Mouse (Mus musculus) megakaryocyte, embryonic 14.5 days (primary cell): ENCODE data around the gene Slc5a8.

ENCODE experiments used
- FLI1 ChIP-seq: IDR thresholded peaks from 2 replicates; pipeline ENCODE4 v1.6.1; 2012; ENCODE audit warnings: low read length, inconsistent platforms, mixed read lengths
- GATA1 ChIP-seq: IDR thresholded peaks from 3 replicates; pipeline ENCODE4 v1.6.1; 2012; ENCODE audit warnings: mixed read lengths, low read length, inconsistent platforms, borderline replicate concordance

DNA sequence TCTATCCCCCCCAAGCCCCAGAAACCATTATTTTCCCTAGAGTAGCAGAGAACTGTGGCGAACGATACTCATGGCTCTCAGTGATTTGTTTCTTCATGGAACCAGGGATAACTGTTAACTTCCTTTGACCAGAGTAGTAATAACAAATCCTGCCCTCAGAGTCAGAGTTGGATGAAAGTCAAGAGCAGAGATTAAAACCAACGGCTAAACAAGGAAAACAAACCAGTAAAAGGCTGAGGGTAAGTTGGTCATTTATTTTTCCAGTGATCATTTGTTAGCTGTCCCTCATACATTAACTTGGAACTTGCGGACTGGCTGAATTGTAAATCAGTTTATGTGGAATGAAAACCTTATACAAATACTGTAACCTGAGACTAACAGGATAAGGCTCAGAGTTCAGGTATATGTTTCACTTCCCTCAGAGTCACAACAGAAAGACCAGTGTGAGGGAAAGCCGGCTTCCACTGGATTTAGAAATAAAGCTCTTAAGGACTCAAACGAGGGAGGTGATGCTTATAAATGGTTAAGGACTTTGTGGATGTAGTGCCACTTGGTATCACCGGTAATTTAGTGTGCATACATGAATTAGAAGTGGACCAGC is 36.8 kb upstream of the Slc5a8 start:
- TF ChIP-seq GATA1 (no peak), FLI1 (no peak)
